In the genomic region with DNA sequence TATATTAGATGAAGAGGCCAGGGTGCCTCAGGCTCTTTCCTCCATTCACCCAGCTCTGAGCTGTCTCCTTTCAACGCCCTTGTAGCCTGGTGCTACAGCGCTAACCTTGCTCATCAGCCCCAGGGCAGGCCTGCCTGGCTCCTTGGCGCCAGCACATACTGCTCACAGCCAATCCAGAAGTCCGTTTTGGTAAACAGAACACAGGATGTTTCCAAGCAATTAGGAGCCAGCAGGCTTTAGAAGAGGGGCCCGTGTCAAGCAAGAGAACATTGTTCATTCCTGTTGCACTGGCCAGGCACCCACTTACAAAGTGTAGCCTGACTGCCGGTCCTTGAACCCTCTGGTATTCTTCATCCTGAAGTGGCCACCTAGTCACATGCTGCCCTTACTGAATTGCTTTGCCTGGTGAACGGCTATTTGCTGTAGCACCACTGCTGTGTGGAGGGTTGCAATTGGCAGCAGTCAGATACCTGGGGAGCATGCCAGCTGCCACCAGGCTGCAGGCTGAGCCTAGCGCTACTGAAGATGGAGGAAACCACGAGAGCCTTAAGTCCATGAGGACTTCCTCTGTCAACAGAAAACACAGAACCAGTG, we compare ENCODE assay signal across 9 mouse cellular contexts. TPM values are rescaled to one million over a fixed set of nuclear protein-coding genes. Genes with fewer than 3 reads are reported as not detected.
DNase-seq lines count a peak whose midpoint lies in the region; ATAC-seq lines count a peak whose summit lies in the region.
"Had no signal": no experiment of that assay in that cellular context is flagged by ENCODE, and none has a peak within 500 bp of the region (broad histone marks: within the 10 kb centered on the region; RNA-seq: fewer than 3 reads in every experiment).

No protein-coding gene starts in this region.

- peak; percentile 12 for DNase-seq in ovary, postnatal 36 days (ENCODE audit: low spot score)
- DNase-seq in ovary, postnatal 10 days (ENCODE audit: low spot score) = no peak
- DNase-seq in heart, adult 9 months (ENCODE audit: low spot score in 2 of 2) = peak; percentile 74 to 78
- peak; percentile 65 to 73 for DNase-seq in layer of hippocampus, postnatal 10 days (ENCODE audit: low spot score in 2 of 2)
- peak; percentile 85 for DNase-seq in lung, postnatal 25 days (ENCODE audit: low spot score)
- DNase-seq in spleen, adult 12 weeks (ENCODE audit: low spot score) = no peak
- DNase-seq in thymus, adult 18-20 months = no peak
- DNase-seq: liver, embryonic 13.5 days had no signal

- peak; percentile 66 for ATAC-seq in common myeloid progenitor, adult 5-6 weeks (replicated peaks; ENCODE audit: low read depth, poor library complexity, severe bottlenecking)

RNA-seq across cellular contexts. Expression of a gene that starts 35.9 kb away (rescaled TPM):
- 93.3 and 103 TPM in 2 replicates for total RNA-seq in common myeloid progenitor, adult 5-6 weeks (2017)
- 100 to 1,000 TPM; 190 to 257 TPM for total RNA-seq in layer of hippocampus, postnatal 10 days (2021)

RNA-seq across cellular contexts. Expression of a gene that starts 47.1 kb away (rescaled TPM):
- total RNA-seq in common myeloid progenitor, adult 5-6 weeks (2017) = not detected in 2 replicates
- total RNA-seq in layer of hippocampus, postnatal 10 days (2021) = not detected

RNA-seq across cellular contexts. Expression of a gene that starts 58.1 kb away (rescaled TPM):
- not detected in 2 replicates for total RNA-seq in common myeloid progenitor, adult 5-6 weeks (2017)
- not detected for total RNA-seq in layer of hippocampus, postnatal 10 days (2021)

Comparison
In these comparisons a context has a peak if more than half of its experiments do, and no peak if none do; other contexts are left out.
1. DNase-seq: peak in ovary, postnatal 36 days (single experiment), heart, adult 9 months (2 of 2), layer of hippocampus, postnatal 10 days (2 of 2) and lung, postnatal 25 days (single experiment); none in ovary, postnatal 10 days (single experiment), spleen, adult 12 weeks (single experiment) and thymus, adult 18-20 months (0 of 2).